Mouse (Mus musculus) heart, postnatal 0 days (tissue): ENCODE data around the gene Sbno2.

Source experiments
- CTCF ChIP-seq: IDR thresholded peaks from 2 replicates; pipeline ENCODE4 v1.5.1; 2016; ENCODE audit warnings: antibody characterized with exemption, control low read depth, low read depth
- EP300 ChIP-seq: IDR thresholded peaks from 2 replicates; pipeline ENCODE4 v1.6.1; 2016; ENCODE audit warnings: antibody characterized with exemption, low read depth

DNA sequence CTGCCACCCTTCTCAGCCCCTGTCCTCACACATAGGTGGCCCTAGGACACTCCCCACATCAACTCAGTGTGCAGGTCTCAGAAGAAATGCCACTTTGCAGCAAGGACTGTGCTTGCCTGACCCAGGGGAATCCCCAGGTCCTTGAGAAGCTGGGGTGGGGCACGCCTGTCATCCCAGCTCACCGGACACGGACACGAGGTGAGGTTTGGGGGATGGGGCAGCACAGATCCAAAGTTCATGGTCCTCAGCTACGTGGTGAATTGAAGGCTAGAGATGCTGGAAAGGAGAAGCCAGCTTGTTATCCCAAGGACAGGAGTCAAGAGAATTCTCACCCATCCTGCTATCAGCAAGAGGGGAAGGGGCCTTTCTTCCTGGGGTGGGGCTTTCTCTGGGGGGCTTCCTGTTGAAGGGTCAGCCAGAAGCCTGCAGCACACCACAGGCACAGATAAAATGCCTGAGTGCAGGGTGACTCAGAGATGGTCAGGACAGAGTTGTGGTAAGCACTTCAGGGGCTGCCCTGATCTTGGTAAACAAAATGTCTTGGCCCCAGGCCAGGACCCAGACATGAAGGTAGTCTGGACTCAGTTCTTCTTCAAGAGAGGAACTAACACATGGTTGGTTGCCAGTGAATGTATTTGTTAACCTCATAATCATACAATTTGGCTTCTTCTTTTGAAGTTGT lies 72.4 kb downstream of the Sbno2 start:
- TF ChIP-seq CTCF (no peak), EP300 (no peak)
